Mouse (Mus musculus) T-helper 1 cell (primary cell): Measurements from ENCODE around the gene Lrch1.

Source experiments
- in situ Hi-C: fragments of 300-600 bp; cut with MboI, MseI; formaldehyde crosslinking; loops from one replicate; pipeline ENCODE4 v1.15.1; 2025; ENCODE audit warnings: high pct_unique_total_duplicates

Gene Lrch1

DNA sequence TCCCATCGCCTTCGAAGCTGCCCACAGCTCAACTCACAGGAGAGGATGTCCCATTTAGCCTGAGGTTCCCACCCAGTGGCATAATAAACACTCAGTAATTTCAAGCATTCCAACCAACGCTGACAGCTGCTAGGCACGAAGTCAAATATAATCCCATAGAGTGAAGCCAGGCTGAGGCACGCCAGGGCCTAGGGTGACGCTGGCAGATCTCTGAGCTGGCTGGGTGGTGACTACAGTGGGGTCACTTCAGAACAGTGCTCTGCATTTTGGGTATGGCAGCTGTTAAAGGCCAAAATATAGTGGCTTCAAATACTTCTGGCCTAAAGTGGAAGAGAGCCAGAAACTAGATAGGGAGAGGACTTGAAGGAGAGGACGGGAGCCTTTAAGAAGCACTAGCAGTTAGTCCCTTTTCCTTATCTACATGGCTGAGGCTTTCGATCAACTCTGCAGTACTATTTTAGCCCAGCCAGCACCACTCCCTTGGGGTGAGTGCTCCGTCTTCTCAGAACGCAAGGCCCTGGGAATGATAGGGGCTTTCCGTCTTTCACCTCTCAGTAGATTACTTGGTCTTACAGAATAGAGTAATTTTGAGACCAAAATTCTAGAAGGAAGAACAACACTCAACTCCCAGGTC lies 127.4 kb downstream of the Lrch1 start:
- in situ Hi-C loops: no loop called here

DNA sequence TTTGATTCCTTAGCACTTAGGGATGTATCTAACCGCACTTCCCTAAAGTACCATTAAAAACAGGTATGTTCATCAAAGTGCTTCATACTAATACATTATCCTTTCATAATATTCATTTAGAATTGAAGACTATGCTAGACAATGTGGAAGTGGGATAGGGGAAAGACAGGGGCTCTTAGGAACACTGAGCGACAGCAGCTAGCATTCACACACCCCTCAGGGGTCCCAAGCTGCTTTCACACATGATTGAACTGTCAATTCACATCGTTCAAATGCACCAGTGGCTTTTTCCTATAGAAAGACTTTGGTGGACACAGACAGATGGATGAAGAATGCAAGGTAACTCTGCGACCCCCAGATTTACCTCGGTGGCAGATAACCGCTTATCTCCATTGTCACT lies 131.0 kb downstream of the Lrch1 start:
- in situ Hi-C loops: no loop called here

DNA sequence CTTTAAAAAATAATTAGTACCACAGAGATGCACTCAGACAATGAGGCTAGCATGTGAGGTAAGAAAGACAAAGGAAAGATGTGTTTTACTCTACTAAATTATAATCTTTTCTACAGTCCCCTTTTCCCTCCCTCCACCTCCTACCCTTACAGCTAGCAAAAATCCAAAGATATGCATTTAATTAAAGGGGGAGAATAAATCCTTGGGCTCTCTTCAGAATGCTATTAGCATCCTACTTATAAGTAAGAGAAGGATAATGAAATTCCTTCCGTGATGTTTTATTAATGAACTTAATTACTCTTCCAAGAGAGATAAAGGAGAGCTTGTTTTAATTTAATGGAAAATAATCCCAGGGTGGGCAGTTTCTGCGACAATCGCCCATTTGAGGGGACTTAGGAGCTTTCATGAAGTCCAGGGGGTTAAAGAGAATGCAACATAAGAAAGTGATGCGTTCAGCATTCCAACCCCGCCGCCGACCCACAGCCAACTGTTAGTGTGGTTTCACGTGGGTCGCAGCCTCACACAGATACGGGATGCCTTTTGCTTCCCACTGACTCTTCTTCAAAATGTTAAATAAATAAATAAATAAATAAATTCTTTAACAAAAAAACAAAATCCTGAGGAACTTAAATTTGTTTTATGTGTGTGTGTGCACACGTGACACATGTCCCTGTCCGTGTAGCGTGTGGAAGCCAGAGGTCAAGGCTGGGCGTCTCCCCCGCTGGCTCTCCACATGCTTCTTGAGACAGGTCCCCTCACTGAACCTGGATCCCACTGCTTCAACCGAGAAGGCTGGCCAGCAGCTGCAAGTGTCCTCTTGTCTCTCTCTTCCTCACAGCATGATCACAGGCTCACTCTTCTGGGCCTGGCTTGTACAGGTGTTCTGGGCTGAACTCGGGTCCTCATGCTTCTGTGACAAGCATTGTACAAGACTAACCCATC lies 132.6 kb downstream of the Lrch1 start:
- in situ Hi-C loops: no loop called here

DNA sequence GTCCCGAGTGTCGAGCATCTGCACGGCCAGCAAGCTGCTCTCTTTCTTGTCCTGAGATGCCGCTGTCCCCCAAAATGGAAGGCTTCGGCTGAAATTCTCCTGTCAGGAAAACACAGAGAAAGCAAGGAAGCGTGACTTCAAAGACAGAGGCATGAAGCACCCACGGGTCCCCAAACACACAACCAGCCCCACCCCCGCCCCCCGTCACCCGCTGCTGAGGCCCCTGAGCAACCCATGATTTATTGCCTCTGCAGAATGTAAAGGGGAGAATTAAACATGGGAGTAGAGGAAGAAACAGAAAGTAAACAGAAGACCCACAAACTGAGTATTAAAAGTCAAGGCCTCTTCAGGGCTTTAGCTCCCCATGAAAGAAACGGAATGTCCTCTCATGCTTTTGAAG lies 136.1 kb downstream of the Lrch1 start:
- in situ Hi-C loops: no loop called here

DNA sequence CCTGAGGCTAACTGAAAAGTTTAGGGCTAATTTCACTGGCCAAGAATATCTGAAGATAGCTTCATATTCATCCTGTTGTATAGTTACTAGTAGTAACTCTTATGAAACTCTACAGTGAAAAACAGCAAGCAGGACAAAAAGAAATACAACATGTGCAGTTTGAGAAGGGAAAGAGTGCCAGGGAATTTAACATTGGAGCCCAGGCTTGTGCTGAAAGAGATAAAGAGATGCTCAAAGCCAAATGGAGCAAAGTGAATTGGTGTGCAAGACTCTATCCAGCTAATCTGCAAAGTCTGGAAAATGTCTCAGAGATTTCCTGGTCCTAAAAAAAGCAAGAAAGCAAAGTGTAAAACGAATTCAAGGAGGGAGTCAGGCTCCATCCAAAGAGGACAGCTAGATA lies 145.7 kb downstream of the Lrch1 start:
- in situ Hi-C loops: no loop called here

DNA sequence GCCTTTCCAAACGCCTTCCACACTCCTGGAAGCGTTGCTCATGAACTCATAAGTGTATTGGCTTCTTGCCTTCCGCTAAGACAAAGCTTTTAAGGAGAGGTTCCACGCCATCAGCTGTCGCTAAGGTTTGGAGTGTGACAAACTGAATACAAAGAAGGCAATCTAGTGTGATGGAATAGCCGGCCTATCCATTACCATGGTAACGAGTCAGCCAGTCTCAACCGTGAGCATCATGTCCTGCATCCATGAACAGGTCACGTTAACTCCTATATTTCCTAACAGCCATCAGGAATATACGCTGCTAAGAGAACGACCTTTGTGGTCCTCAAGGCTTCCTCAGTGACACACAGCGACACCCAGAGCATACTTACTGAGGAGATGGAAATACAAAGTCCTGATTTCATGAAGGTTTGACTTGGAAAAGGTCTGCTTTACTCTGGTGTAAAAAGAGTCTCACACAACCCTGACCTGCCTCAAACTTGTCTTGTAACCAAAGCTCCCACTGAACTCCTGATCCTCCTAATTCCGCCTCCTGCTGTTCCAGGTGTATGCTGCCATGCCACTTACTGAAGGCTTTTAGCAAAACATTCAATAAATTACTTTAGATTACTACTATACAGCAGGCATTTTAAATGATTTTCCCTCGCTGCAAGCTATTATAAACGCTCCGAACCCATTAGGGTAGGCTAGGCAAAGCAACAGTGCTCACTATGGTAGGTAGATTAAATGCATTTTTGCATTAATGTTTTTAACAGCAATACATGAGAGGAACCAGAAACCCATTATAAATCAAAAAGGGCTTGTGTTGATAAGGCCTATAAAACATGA lies 149.4 kb downstream of the Lrch1 start:
- in situ Hi-C loops: loop anchor here (10.0 kb wide), 1 partner anchor 1237 kb away; no protein-coding TSS in a partner anchor

DNA sequence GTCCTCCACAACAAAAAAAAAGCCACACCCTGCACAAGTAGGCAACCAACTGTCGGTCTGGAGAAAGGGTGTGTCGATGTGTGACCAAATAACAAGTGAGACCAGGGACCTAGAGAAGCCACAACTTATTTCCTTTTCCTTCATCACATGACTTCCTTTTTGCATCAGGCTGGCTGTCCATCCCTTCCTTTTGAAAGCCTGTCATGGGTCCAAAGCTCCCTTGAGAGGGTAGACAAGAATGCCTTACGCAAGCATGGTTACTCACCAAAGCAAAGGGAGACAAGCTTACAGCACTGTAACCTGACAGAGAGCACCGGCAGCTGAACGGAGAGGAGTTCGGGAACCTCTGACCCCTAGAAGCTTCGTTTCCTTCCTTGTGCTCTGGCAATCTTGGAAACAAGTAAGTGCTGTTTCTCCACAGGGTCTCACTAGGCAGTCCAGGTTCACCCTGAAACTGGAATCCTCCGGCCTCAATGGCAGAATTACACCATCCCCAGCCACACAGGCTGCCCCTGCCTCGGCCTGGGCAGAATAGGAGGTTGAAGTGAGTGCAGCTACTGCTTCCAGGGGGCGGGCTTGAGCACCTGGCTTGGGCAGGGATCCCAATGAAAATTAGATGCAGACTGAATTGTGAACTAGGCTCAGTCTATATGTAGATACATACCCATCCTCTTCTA lies 150.2 kb downstream of the Lrch1 start:
- in situ Hi-C loops: loop anchor here (10.0 kb wide), 1 partner anchor 1237 kb away; no protein-coding TSS in a partner anchor

DNA sequence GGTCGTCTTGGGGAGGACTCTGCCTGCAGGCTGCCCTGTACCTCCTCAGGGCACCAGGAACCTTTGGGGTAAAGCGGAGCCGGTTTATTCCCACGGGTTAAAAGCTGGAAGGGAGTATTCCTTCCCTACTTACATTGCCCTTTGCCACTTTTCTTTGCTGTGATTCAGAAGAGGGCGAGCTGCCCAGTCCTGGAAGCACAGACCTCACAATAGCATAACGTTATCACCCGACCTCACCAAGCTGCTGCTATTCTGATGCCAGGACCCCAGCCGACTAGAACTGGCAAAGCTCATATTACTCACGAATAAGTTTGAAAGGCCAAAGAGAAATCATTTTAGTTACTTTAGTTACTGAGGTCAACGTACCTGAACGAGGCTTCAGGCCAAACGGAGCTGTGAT lies 152.7 kb downstream of the Lrch1 start:
- in situ Hi-C loops: loop anchor here (10.0 kb wide), 1 partner anchor 1240 kb away; no protein-coding TSS in a partner anchor

DNA sequence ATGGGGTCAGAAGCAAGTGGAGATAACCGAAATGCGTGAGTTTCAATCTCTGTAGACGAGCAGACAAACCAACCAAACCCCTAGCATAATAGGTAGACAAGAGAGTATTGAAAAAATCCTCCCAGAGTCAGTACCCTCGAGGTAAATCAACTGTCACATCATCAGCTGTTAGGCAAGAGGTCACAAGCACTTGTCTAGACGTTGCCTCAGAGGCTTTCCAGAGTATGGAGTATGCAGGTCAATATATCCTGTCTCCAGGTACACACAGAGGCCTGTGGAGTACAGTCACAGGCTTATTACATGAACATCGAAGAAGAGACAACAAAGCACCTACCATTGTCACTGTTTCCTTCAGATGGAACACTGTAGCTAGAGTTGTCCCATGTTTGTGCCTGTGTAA lies 154.9 kb downstream of the Lrch1 start:
- in situ Hi-C loops: loop anchor here (10.0 kb wide), 1 partner anchor 1242 kb away; no protein-coding TSS in a partner anchor

DNA sequence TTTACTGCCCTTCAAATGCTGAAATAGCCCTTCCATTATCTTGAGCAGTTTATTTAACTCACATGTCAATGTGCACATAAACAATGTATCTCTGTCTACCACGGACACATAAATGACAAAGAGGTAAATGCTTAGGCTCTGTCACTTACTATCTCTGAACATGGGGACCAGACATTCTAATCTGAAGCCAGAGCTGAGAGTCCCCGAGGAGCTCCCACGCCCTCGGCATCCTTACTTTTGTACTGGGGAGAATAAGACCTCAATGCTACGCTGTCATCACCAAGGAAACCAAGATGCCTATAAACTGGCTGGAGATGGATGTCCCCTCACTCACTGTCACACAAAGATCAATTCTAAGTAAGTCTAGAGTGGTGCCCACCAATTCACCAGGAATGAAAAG lies 157.1 kb downstream of the Lrch1 start:
- in situ Hi-C loops: loop anchor here (10.0 kb wide), 1 partner anchor 1244 kb away; no protein-coding TSS in a partner anchor

DNA sequence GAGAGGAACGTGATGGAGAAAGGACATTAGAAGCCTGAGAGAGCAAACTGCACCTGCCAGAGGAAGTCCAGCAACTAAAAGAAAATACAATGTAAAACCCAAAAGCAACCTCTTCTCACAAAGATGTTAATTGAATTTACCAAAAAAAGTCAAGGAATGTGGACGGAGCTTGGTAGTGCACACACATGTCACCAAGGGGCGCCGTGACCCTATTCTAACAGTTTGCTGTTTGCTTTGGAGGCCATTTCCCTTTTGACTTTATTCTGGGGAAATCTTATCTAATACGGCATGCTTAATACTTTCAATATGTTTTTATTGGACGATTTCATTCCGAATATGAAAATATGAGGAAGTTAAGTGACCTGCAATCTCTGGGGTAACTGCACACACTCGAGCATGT lies 158.9 kb downstream of the Lrch1 start:
- in situ Hi-C loops: no loop called here

DNA sequence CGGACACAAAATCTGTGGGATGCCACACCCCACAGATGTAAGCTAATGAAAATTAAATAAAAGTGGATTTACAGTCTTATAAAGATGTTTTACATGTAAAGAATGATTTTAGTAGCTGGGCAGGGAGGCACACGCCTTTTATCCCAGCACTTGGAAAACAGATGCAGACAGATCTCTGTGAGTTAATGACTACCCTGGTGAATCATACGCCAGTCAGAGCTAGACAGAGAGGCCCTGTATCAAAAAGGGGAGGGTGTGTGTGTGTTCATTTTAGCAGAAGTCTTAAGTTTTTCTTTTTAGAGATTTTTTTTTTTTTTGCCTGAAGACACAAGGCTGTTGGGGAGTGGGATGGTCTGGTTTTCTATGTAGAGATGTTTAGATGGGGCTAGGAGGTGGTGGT lies 160.0 kb downstream of the Lrch1 start:
- in situ Hi-C loops: no loop called here

DNA sequence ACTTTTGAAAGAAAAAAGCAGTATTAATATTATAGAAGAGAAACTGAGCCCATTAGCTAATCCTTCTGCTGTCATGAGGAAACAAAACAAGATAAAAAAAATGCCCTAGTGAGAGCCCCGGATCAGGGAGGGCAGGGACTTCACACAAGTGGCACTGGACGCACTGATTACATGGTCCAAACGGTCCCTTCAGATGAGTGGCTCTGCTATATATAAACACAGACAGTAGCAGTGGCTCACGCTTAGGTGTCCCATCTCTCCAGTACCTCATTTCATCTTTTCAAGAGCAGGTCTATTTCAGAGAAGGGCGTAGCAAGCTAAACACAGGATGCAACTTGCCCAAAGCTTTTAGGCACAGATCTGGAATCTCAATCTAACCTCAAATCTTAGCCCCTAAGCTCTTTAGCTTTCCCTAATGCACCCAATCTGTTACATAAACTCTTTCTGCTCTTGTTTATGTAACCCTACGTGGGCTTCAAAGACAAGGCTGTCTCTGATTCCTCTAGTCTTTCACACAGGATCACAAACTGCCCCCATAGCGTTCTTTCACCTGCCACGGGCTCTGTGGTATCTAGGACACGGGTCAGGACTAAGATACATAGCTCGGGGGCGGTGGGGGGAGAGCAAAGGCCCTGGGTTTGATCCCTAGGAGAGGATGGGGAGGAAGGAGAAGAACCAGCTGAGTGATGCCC lies 163.3 kb downstream of the Lrch1 start:
- in situ Hi-C loops: no loop called here

DNA sequence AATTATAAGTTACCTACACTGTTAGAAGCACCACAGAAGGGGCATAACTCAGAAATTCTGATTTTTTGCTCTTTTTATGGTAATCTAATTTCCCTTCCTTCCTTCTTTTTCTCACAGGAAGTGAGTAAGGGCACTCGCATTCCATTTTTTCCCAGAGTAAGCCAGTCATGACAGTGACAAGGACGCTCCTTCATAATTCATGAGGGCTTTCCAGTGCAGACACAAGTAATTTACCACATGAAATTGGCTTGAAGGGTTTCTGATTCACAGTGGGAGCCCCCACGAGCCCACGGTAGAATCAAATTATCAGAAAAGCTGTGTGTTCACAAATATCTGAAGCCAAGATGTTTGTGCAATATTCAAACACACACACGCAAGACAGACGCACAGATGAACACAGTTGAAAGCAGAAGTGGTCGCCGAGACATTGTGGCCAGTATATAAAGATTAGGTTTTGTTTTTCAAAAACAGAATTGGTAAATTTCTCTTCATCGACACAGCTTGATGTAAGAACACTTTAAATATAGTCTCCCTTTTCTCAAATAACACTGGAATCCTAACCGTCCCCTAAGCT lies 173.5 kb downstream of the Lrch1 start:
- in situ Hi-C loops: no loop called here

DNA sequence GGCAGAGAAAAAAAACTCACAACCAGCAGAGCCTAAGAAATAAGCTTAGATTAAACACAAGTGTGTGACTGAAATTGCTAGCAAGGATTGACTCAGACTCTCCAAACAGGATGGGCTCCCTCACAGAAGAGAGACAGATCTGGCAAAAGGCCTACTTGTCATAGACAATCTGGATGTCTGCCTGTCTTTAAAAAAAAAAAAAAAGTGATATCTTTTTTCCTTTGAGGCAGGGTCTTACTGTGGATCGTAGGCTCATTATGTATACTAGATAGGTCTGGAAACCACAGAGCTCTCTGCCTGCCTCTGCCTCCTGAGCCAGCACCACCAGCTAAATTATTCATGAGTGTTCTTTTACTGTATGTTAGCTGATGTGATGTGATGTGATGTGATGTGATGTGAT lies 179.8 kb downstream of the Lrch1 start:
- in situ Hi-C loops: loop anchor here (5.0 kb wide), 1 partner anchor 99 kb away; no protein-coding TSS in a partner anchor

DNA sequence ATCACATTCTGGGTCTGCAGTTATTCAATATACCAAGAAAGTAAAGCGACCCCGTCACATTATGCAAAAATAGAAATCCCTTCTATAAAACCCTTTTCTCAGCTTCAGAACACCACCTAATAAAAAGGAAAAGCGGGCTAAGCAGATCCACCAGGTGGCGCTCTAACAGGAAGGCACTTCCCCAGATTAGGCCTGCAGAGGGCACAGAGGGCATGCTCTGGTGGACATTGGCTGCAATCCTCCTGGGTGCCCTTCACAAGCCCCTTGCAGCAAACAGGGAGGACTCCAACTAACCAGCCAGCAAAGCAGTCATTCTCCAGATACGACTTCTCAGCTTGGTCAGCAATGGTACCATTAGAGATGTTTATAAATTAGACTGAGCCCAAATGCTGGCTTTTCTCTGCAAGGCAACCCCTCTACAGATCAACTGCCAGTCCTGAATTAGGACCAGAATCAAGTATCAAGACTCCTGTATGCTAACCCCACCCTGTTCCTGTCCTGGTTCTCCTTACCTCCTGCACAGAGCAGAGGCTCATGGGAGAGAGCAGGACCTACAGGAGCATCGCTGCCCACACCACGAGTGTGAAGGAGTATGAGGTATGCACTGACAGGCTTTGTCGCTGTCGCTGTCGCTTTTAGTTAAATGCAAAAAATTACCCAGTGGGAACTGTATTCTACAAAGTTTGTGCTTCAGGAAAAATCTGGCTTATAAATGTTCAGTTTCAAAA lies 183.3 kb downstream of the Lrch1 start:
- in situ Hi-C loops: loop anchor here (5.0 kb wide), 1 partner anchor 228 kb away; no protein-coding TSS in a partner anchor

DNA sequence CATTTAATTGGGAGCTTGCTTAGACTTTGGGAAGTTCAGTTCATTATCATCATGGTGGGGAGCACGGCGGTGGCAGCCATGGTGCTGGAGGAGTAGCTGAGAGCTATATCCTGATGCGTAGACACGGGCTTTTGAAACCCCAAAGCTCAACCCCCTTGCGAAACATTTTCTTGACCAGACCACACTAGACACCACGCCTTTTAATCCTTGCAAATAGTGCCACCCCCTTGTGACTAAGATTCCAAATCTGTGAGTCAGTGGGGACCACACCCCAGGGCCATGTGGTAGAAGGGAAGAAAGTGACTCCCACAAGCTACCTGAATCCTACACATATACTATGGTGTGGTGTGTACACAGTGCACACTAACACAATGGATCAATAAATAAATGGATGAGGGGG lies 210.8 kb downstream of the Lrch1 start:
- in situ Hi-C loops: no loop called here

DNA sequence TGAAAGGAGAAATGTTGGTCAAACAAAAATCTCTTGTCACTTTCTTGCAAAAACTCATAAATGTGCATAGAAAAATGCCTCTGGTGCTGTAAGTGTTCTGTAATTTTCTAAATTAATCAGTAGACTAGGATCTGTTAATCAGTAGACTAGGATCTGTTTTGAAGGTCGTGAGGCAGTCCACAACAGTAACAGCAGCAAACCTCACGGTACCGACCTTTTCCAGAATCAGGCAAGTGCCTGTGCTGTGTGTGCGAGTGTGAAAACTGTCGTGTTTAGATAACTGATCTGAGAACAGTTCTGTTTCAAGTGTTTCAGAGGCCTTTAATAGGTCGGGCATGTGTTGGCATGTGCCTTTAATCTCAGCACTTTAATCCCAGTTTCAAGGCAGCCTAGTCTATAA lies 212.2 kb downstream of the Lrch1 start:
- in situ Hi-C loops: no loop called here

DNA sequence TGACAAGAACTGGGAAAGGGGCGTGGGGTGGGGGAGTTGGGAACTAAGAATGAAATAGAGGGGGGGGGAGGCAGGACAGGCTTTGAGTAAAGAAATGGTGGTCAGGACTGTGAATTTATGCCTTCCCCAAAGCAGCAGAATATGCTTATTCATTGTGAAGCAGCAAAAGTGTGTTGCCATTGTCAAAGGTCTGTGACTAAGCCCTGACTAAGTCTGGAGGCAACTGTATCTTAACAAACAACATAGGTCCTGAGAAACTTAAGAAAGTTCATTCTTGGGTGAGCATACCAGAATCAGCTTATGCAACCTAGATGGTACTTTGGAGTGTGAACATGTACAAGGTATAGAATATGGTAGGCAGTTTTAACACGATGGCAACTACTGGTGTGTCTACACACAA lies 214.3 kb downstream of the Lrch1 start:
- in situ Hi-C loops: no loop called here
